Mouse (Mus musculus) megakaryocyte-erythroid progenitor cell, adult 5 weeks (primary cell): ENCODE measurements around the gene Apoo. TPM values are rescaled to one million over a fixed set of nuclear protein-coding genes. Genes with fewer than 3 reads are reported as not detected.

Source experiments
- polyA plus RNA-seq: library from polyadenylated mRNA; stranded (reverse); fragments of >175 nt; gene quantifications from 2 replicates; pipeline ENCODE4 v1.2.3, GENCODE M21; 2012

Gene Apoo
- polyA plus RNA-seq: 1.2 and 1.6 TPM in 2 replicates

DNA sequence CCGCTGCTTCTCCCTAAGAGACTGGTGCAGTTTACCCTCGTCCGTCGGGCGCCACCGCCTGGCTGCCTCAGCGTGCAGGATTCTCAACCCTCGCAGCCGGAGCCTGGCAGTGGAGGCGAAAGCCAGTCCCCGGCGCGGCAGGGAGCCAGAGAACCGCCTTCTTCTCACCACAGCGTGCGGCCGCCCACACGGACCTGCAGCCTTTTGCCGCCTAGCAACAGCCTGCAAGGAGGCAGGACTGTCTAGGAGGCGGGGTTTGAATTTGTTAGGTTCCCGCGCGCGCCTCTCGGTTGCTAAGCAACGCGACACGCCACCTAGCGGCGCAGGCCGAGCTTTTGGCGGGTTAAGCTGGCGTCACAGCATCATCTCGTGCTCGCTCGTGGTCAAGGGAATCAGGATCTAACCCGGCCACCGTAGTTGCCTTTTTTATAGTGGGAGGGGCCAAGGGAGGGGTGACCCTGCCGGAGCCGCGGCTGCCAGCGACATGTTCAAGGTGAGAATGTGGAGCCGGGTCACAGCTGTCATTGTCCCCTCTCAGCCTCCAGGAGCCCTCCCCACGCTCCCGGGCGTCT, at the start of gene Apoo, which contains the start of gene Fam90a1b:
TSS of gene Apoo (plus strand) at position 448 of the 572 bp plus-strand sequence.
TSS of gene Fam90a1b (minus strand) at position 108 of the 572 bp plus-strand sequence.

Other genes starting within 250 kb of the Apoo start
- 2.2 and 4.7 TPM in 2 replicates for gene Zfx, start 243.4 kb upstream of the Apoo start, polyA plus RNA-seq
- 21.4 and 24.7 TPM in 2 replicates for gene Eif2s3x, start 154.3 kb upstream of the Apoo start, polyA plus RNA-seq
- gene Klhl15, start 132.5 kb upstream of the Apoo start, polyA plus RNA-seq: 35.2 and 39.1 TPM in 2 replicates
- not detected in 2 replicates for gene Fam90a1b, start 340 bp upstream of the Apoo start, polyA plus RNA-seq
- 6.7 and 10.4 TPM in 2 replicates for gene Maged1, start 175.0 kb downstream of the Apoo start, polyA plus RNA-seq